Mouse (Mus musculus) brain, embryonic 14.5 days (tissue): ENCODE results near the gene Cachd1.

Source experiments
- CTCF ChIP-seq: fragments of 200-500 bp; IDR thresholded peaks from 2 replicates; pipeline ENCODE4 v1.5.1; 2012; ENCODE audit warnings: inconsistent platforms, mild to moderate bottlenecking, moderate library complexity, borderline replicate concordance; ENCODE audit not compliant: insufficient read depth, insufficient read length; ENCODE audit errors: extremely low read depth
- POLR2A ChIP-seq: fragments of 200-500 bp; IDR thresholded peaks from 2 replicates; pipeline ENCODE4 v1.6.1; 2012; ENCODE audit warnings: mild to moderate bottlenecking, inconsistent platforms, borderline replicate concordance; ENCODE audit not compliant: poor library complexity, insufficient read depth, insufficient read length, severe bottlenecking; ENCODE audit errors: extremely low read depth

DNA sequence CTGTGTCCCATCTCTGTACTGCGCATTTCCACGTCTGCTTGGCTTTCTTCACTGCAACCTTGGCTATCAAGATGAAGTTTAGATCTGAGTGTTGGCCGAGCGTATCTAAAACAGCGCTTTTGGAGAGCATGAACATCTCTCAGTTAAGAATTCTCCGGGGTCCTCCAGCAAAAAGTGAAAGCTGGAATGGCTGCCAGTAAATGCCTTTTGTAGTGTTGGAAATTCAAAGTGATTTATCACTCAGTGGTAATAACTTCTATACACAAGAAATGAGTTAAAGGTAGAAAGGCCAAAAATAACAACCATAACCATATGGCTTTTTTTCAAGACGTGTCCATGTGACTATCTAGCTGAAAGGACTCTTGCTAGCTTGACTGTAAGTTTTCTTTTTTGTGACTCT lies 46.1 kb downstream of the Cachd1 start:
- TF ChIP-seq POLR2A (no peak), CTCF (no peak)
